ENCODE assay signal across 9 mouse cellular contexts in the genomic region with DNA sequence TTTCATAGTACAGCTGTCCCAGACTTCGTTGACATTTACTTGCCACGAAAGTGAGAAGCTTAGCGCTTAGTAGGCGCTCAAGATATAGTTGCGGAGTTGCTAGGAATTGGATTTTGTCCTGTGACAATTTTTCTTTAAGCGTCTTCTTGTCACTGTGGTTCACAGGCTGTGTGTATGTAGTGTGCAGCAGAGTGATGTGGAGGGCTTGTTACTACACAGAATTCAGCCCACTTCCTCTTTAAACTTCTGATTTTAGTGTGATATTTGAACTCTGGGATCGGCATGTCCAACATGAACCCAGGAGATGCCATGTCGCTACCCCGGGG. TPM values are rescaled to one million over a fixed set of nuclear protein-coding genes. Genes with fewer than 3 reads are reported as not detected.
A peak's percentile ranks its signal among the peaks of the same experiment; 100 is the strongest.
DNase-seq lines count a peak whose midpoint lies in the region; ATAC-seq and TF ChIP-seq lines count a peak whose summit lies in the region.
"Had no signal": no experiment of that assay in that cellular context is flagged by ENCODE, and none has a peak within 500 bp of the region (broad histone marks: within the 10 kb centered on the region; RNA-seq: fewer than 3 reads in every experiment).

No protein-coding gene starts in this region.

- no peaks in the 10 kb centered on the region for H3K36me3 ChIP-seq in embryonic facial prominence, embryonic 10.5 days (replicated peaks)
- no peaks in the 10 kb centered on the region for H3K36me3 ChIP-seq in intestine, postnatal 0 days (ENCODE audit: control insufficient read depth, insufficient read depth)
- H3K36me3 ChIP-seq in neural tube, embryonic 14.5 days (ENCODE audit: control insufficient read depth, insufficient read depth, low read length): no peaks in the 10 kb centered on the region

- peak overlapping the region; percentile 92 for H3K4me2 ChIP-seq in intestine, postnatal 0 days (replicated peaks; ENCODE audit: low read depth)
- H3K4me2 ChIP-seq in neural tube, embryonic 14.5 days (ENCODE audit: low read depth, low read length): peak overlapping the region; percentile 93

- TF ChIP-seq CTCF in layer of hippocampus, adult 2 months (conservative IDR thresholded peaks at IDR 0.05): no peak
- TF ChIP-seq CTCF in intestine, postnatal 0 days (IDR thresholded peaks at IDR 0.05; ENCODE audit: low read depth): no peak

- H3K9me3 ChIP-seq in embryonic facial prominence, embryonic 10.5 days: no peaks in the 10 kb centered on the region
- no peaks in the 10 kb centered on the region for H3K9me3 ChIP-seq in intestine, postnatal 0 days (ENCODE audit: control insufficient read depth)
- H3K9me3 ChIP-seq in neural tube, embryonic 14.5 days (ENCODE audit: control insufficient read depth, low read length): no peaks in the 10 kb centered on the region

- H3K27me3 ChIP-seq in embryonic facial prominence, embryonic 10.5 days (replicated peaks; ENCODE audit: low read depth, poor library complexity, severe bottlenecking): no peaks in the 10 kb centered on the region
- H3K27me3 ChIP-seq in intestine, postnatal 0 days (replicated peaks; ENCODE audit: control insufficient read depth, insufficient read depth, low read length): no peaks in the 10 kb centered on the region
- H3K27me3 ChIP-seq in neural tube, embryonic 14.5 days (ENCODE audit: control insufficient read depth, insufficient read depth, low read length): no peaks in the 10 kb centered on the region

- no peak for ATAC-seq in intestine, postnatal 0 days
- no peak for ATAC-seq in neural tube, embryonic 14.5 days (ENCODE audit: low read depth)

- peak overlapping the region; percentile 80 for H3K4me3 ChIP-seq in layer of hippocampus, adult 2 months
- H3K4me3 ChIP-seq in embryonic facial prominence, embryonic 10.5 days: peak overlapping the region; percentile 81
- H3K4me3 ChIP-seq in intestine, postnatal 0 days (ENCODE audit: low read depth, low read length): peak overlapping the region; percentile 79
- H3K4me3 ChIP-seq in neural tube, embryonic 14.5 days (ENCODE audit: low read depth, low read length): peak overlapping the region; percentile 58

- H3K4me1 ChIP-seq in embryonic facial prominence, embryonic 10.5 days: peaks cover 6% of the 10 kb centered on the region; the same call in 1 of the 2 replicates
- no peaks in the 10 kb centered on the region for H3K4me1 ChIP-seq in intestine, postnatal 0 days (replicated peaks; ENCODE audit: control insufficient read depth, insufficient read depth, low read length)
- H3K4me1 ChIP-seq in neural tube, embryonic 14.5 days (ENCODE audit: control insufficient read depth, insufficient read depth, low read length): peaks cover 6% of the 10 kb centered on the region; the same call in 1 of the 2 replicates

- H3K27ac ChIP-seq in layer of hippocampus, adult 2 months: peak overlapping the region; percentile 93
- H3K27ac ChIP-seq in embryonic facial prominence, embryonic 10.5 days (replicated peaks): peak overlapping the region; percentile 88
- H3K27ac ChIP-seq in intestine, postnatal 0 days (ENCODE audit: low read depth, low read length): no peak overlapping the region
- peak overlapping the region; percentile 75 for H3K27ac ChIP-seq in neural tube, embryonic 14.5 days (ENCODE audit: low read depth, low read length)

- DNase-seq in layer of hippocampus, adult 2 months (ENCODE audit: low spot score in 2 of 2): no peak
- no peak for DNase-seq in layer of hippocampus, postnatal 14 days (ENCODE audit: low spot score in 2 of 2)
- DNase-seq in embryonic facial prominence, embryonic 10.5 days (ENCODE audit: low spot score): no peak
- no peak for DNase-seq in cerebellum, postnatal 36 days
- DNase-seq in urinary bladder, adult 18-20 months (ENCODE audit: low spot score in 2 of 2): no peak
- DNase-seq in ovary, adult 18-20 months (ENCODE audit: low spot score): no peak

- WGBS in embryonic facial prominence, embryonic 10.5 days: 54% methylated on average over 9 of the region's 9 CpGs
- 42% methylated on average over 9 of the region's 9 CpGs for WGBS in intestine, postnatal 0 days
- WGBS in neural tube, embryonic 14.5 days: 49% methylated on average over 9 of the region's 9 CpGs

- H3K9ac ChIP-seq in intestine, postnatal 0 days (ENCODE audit: low read depth, low read length): peak overlapping the region; percentile 66
- peak overlapping the region; percentile 73 for H3K9ac ChIP-seq in neural tube, embryonic 14.5 days (replicated peaks; ENCODE audit: low read depth, low read length)

RNA-seq across cellular contexts. Expression of gene Adck1, which starts 0.7 kb away (rescaled TPM):
- total RNA-seq in layer of hippocampus, adult 2 months (2021): 10 to 100 TPM; 32.3 to 32.4 TPM
- total RNA-seq in layer of hippocampus, postnatal 14 days (2021): 10 to 100 TPM; 32.4 to 33.3 TPM
- polyA plus RNA-seq in embryonic facial prominence, embryonic 10.5 days (2016; fragmentation: Nextera tagmentation; extraction: Ambion mirVana): 21.8 and 23.7 TPM in 2 replicates
- polyA plus RNA-seq in intestine, postnatal 0 days (2015; fragmentation: Nextera tagmentation; extraction: Ambion mirVana): 10.9 and 11.4 TPM in 2 replicates
- polyA plus RNA-seq in neural tube, embryonic 14.5 days (2014; fragmentation: Nextera tagmentation; extraction: Ambion mirVana): 28.2 and 28.4 TPM in 2 replicates

RNA-seq across cellular contexts. Expression of gene Gm5039, which starts 37.3 kb away (rescaled TPM):
- total RNA-seq in layer of hippocampus, adult 2 months (2021): not detected
- not detected for total RNA-seq in layer of hippocampus, postnatal 14 days (2021)
- polyA plus RNA-seq in embryonic facial prominence, embryonic 10.5 days (2016; fragmentation: Nextera tagmentation; extraction: Ambion mirVana): not detected in 2 replicates
- polyA plus RNA-seq in intestine, postnatal 0 days (2015; fragmentation: Nextera tagmentation; extraction: Ambion mirVana): not detected in 2 replicates
- not detected in 2 replicates for polyA plus RNA-seq in neural tube, embryonic 14.5 days (2014; fragmentation: Nextera tagmentation; extraction: Ambion mirVana)
- polyA plus RNA-seq: brain, embryonic 14.5 days had no signal
